Mouse (Mus musculus) MEL (cell line): ENCODE data around the gene Ddost. TPM values are rescaled to one million over a fixed set of nuclear protein-coding genes. Genes with fewer than 3 reads are reported as not detected.

Source experiments
- DNase-seq: peaks from one replicate; pipeline ENCODE4 v3.0.0; 2011; ENCODE audit warnings: low read depth, low spot score
- H3K27ac ChIP-seq: 2 replicates; pipeline ENCODE4 v1.5.1; 2012; ENCODE audit warnings: low read depth, mild to moderate bottlenecking, control low read depth, low read length, moderate library complexity; ENCODE audit not compliant: control insufficient read depth
- H3K27me3 ChIP-seq, 2 experiments: fragments of 150-350 bp in 1 of 2; sonication (generic) in 1 of 2; 2 replicates each; pipeline ENCODE4 v1.6.1; 2012; ENCODE audit warnings: low read length in 2 of 2, mild to moderate bottlenecking in 2 of 2, improper control_type of control experiment in 1 of 2, moderate library complexity in 1 of 2; ENCODE audit not compliant: insufficient read depth in 2 of 2, control insufficient read depth in 1 of 2
- H3K36me3 ChIP-seq, 2 experiments: 2 replicates each; pipeline ENCODE4 v1.6.1; 2012 to 2014; ENCODE audit warnings: low read length in 2 of 2, improper control_type of control experiment in 1 of 2, inconsistent platforms in 1 of 2, mild to moderate bottlenecking in 1 of 2; ENCODE audit not compliant: insufficient read depth in 2 of 2, control insufficient read depth in 1 of 2
- H3K4me1 ChIP-seq, 2 experiments: fragments of 150-350 bp in 1 of 2; sonication (generic) in 1 of 2; 2 replicates each; pipeline ENCODE4 v1.6.1; 2012; ENCODE audit warnings: low read length in 2 of 2, improper control_type of control experiment in 1 of 2, mild to moderate bottlenecking in 1 of 2; ENCODE audit not compliant: insufficient read depth in 2 of 2, control insufficient read depth in 1 of 2
- H3K4me3 ChIP-seq, 2 experiments: fragments of 150-350 bp in 1 of 2; sonication (generic) in 1 of 2; 2 replicates each; pipeline ENCODE4 v1.5.1; 2012; ENCODE audit warnings: low read depth in 2 of 2, low read length in 2 of 2, mild to moderate bottlenecking in 2 of 2, moderate library complexity in 2 of 2, control low read depth in 1 of 2, improper control_type of control experiment in 1 of 2; ENCODE audit not compliant: control insufficient read depth in 1 of 2, insufficient read depth in 1 of 2
- H3K79me2 ChIP-seq: 2 replicates; pipeline ENCODE4 v1.6.1; 2012; ENCODE audit warnings: mild to moderate bottlenecking, low read length, moderate library complexity; ENCODE audit not compliant: control insufficient read depth, poor library complexity, insufficient read depth
- H3K9ac ChIP-seq: 2 replicates; pipeline ENCODE4 v1.6.1; 2012; ENCODE audit warnings: low read depth, mild to moderate bottlenecking, control low read depth, low read length, moderate library complexity; ENCODE audit not compliant: control insufficient read depth, poor library complexity, severe bottlenecking
- H3K9me3 ChIP-seq: fragments of 150-350 bp; sonication (generic); replicated peaks from 2 replicates; pipeline ENCODE4 v1.6.1; 2012; ENCODE audit warnings: mild to moderate bottlenecking, low read length, improper control_type of control experiment, moderate library complexity; ENCODE audit not compliant: insufficient read depth
- BHLHE40 ChIP-seq: IDR thresholded peaks from 2 replicates; pipeline ENCODE4 v1.6.1; 2012; ENCODE audit warnings: low read depth, mild to moderate bottlenecking, inconsistent platforms, low read length, improper control_type of control experiment, borderline replicate concordance
- CHD2 ChIP-seq: IDR thresholded peaks from 2 replicates; pipeline ENCODE4 v1.6.1; 2011; ENCODE audit warnings: low read length, improper control_type of control experiment
- CTCF ChIP-seq, 3 experiments: IDR thresholded peaks in 2 of 3; conservative IDR thresholded peaks in 1 of 3; 2 replicates each; pipeline ENCODE4 v1.5.1; 2011 to 2012; ENCODE audit warnings: low read length in 3 of 3, low read depth in 2 of 3, mild to moderate bottlenecking in 2 of 3, improper control_type of control experiment in 1 of 3, inconsistent platforms in 1 of 3, mixed read lengths in 1 of 3, moderate library complexity in 1 of 3; ENCODE audit not compliant: control insufficient read depth in 1 of 3, insufficient read depth in 1 of 3, poor library complexity in 1 of 3, severe bottlenecking in 1 of 3
- ELF1 ChIP-seq: IDR thresholded peaks from 2 replicates; pipeline ENCODE4 v1.6.1; 2014; ENCODE audit warnings: low read depth, mild to moderate bottlenecking, inconsistent platforms, low read length, improper control_type of control experiment, moderate library complexity
- EP300 ChIP-seq, 2 experiments: IDR thresholded peaks; 2 replicates each; pipeline ENCODE4 v1.6.1; 2011; ENCODE audit warnings: improper control_type of control experiment in 2 of 2, low read length in 2 of 2, low read depth in 1 of 2, mild to moderate bottlenecking in 1 of 2
- ETS1 ChIP-seq: IDR thresholded peaks from 2 replicates; pipeline ENCODE4 v1.6.1; 2012; ENCODE audit warnings: low read depth, mild to moderate bottlenecking, inconsistent platforms, low read length, improper control_type of control experiment, moderate library complexity
- GATA1 ChIP-seq: IDR thresholded peaks from 2 replicates; pipeline ENCODE4 v1.6.1; 2011; ENCODE audit warnings: low read depth, low read length, improper control_type of control experiment
- KAT2A ChIP-seq: conservative IDR thresholded peaks from 2 replicates; pipeline ENCODE4 v1.6.1; 2012; ENCODE audit warnings: low read depth, low read length, improper control_type of control experiment, inconsistent platforms
- MAFK ChIP-seq: IDR thresholded peaks from 2 replicates; pipeline ENCODE4 v1.6.1; 2011; ENCODE audit warnings: low read depth, mild to moderate bottlenecking, low read length, improper control_type of control experiment, borderline replicate concordance
- MXI1 ChIP-seq: IDR thresholded peaks from 2 replicates; pipeline ENCODE4 v1.6.1; 2011; ENCODE audit warnings: mild to moderate bottlenecking, low read depth, low read length, improper control_type of control experiment
- MYB ChIP-seq: IDR thresholded peaks from 2 replicates; pipeline ENCODE4 v1.6.1; 2011; ENCODE audit warnings: mild to moderate bottlenecking, low read depth, low read length, improper control_type of control experiment
- NELFE ChIP-seq: IDR thresholded peaks from 2 replicates; pipeline ENCODE4 v1.6.1; 2011; ENCODE audit warnings: low read depth, low read length, improper control_type of control experiment
- NRF1 ChIP-seq: IDR thresholded peaks from 2 replicates; pipeline ENCODE4 v1.6.1; 2014; ENCODE audit warnings: low read depth, mild to moderate bottlenecking, inconsistent platforms, low read length, improper control_type of control experiment, moderate library complexity; ENCODE audit not compliant: poor library complexity, insufficient read depth, severe bottlenecking
- POLR2AphosphoS2 ChIP-seq: IDR thresholded peaks from 2 replicates; pipeline ENCODE4 v1.6.1; 2011; ENCODE audit warnings: low read length, improper control_type of control experiment
- RAD21 ChIP-seq: IDR thresholded peaks from 2 replicates; pipeline ENCODE4 v1.6.1; 2011; ENCODE audit warnings: mild to moderate bottlenecking, low read depth, low read length, improper control_type of control experiment
- RCOR1 ChIP-seq: IDR thresholded peaks from 2 replicates; pipeline ENCODE4 v1.6.1; 2012; ENCODE audit warnings: low read depth, mild to moderate bottlenecking, inconsistent platforms, low read length, improper control_type of control experiment
- SMC3 ChIP-seq: IDR thresholded peaks from 2 replicates; pipeline ENCODE4 v1.6.1; 2011; ENCODE audit warnings: low read depth, low read length, improper control_type of control experiment
- TAL1 ChIP-seq: IDR thresholded peaks from 2 replicates; pipeline ENCODE4 v1.6.1; 2012; ENCODE audit warnings: mild to moderate bottlenecking, inconsistent platforms, low read length, moderate library complexity, mixed read lengths
- TCF12 ChIP-seq: IDR thresholded peaks from 2 replicates; pipeline ENCODE4 v1.6.1; 2014; ENCODE audit warnings: low read depth, mild to moderate bottlenecking, inconsistent platforms, low read length, improper control_type of control experiment, moderate library complexity
- USF2 ChIP-seq, 2 experiments: IDR thresholded peaks; 2 replicates each; pipeline ENCODE4 v1.6.1; 2011 to 2012; ENCODE audit warnings: improper control_type of control experiment in 2 of 2, low read length in 2 of 2, borderline replicate concordance in 1 of 2, inconsistent platforms in 1 of 2, low read depth in 1 of 2, mild to moderate bottlenecking in 1 of 2; ENCODE audit not compliant: insufficient read depth in 1 of 2
- ZKSCAN1 ChIP-seq: IDR thresholded peaks from 2 replicates; pipeline ENCODE4 v1.6.1; 2012; ENCODE audit warnings: low read depth, mild to moderate bottlenecking, inconsistent platforms, low read length, improper control_type of control experiment, moderate library complexity
- ZNF384 ChIP-seq: IDR thresholded peaks from 2 replicates; pipeline ENCODE4 v1.6.1; 2012; ENCODE audit warnings: low read depth, mild to moderate bottlenecking, inconsistent platforms, low read length, improper control_type of control experiment
- polyA plus RNA-seq, 2 experiments: library from polyadenylated mRNA; stranded (reverse) in 1 of 2; unstranded in 1 of 2; fragments of >175 nt in 1 of 2; fragments of >200 nt in 1 of 2; gene quantifications; 2 replicates each; pipeline versions ENCODE4 v1.2.1 to v1.2.4; 2012; ENCODE audit warnings: low replicate concordance in 2 of 2, low read depth in 1 of 2; ENCODE audit not compliant: insufficient read length in 2 of 2, insufficient read depth in 1 of 2, missing spikeins in 1 of 2
- total RNA-seq: library from RNA; depleted of rRNA; stranded (reverse); fragments of 300-350 nt; gene quantifications from 2 replicates; pipeline ENCODE4 v1.2.3, GENCODE M21; 2012

Ddost gene
- total and polyA plus RNA-seq, 3 experiments: 68.9 to 402 (median 283) TPM

DNA sequence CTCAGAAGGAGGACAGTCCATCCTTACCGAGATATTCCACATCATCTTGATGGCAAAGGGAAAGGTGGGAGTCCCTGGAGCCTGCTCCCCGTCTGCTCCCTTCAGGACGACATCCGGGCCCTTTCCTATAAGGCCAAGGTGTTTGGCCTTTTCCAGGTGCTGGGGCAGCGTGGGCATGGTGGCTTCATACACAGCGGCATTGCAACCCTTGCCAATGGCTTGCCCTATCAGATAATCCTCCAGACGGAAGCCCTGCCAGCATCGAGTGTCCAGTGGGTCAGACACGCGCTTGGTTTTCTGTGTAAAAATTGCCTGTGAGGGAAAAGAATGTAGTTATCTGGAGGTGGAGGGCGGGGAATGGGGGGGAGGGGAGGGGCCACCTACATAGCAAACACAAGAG lies 16.2 kb downstream of the Ddost start:
- Histone ChIP-seq H3K4me3 (no peak overlapping the region), H3K4me1 (no peaks in the 10 kb centered on the region), H3K9me3 (no peaks in the 10 kb centered on the region), H3K79me2 (peaks cover 2% of the 10 kb centered on the region; the same call in 1 of the 2 replicates), H3K27me3 (no peaks in the 10 kb centered on the region), H3K9ac (no peak overlapping the region), H3K27ac (no peak overlapping the region), H3K36me3 (0 out of 4 replicates have a peak, but pooled peaks cover 0 to 2% of the 10 kb centered on the region in 2 experiments)
- DNase-seq: no peak
- TF ChIP-seq MXI1: no peak
- TF ChIP-seq RAD21: no peak
- no peak for TF ChIP-seq ZKSCAN1
- no peak for TF ChIP-seq KAT2A
- no peak for TF ChIP-seq BHLHE40
- no peak for TF ChIP-seq CHD2

DNA sequence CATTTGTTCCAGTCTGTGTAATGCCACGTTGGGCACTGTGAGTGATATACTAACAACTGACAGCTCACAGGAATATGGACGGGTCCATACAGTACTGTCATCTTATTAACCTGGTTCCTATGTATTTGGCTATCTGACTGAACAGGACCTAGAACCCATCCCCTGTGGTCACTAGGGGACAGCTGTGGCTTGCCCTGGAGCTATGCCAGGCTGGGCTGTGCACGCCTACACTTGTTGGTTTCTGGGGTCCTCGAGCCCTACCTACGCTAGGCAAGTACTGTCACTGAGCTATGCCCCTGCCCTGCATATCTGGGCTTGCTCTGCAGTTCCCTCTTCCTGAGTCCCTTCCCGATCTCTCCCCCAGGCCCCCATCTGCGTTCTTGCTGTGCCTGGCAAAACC lies 17.0 kb downstream of the Ddost start:
- H3K27me3 ChIP-seq: no peaks in the 10 kb centered on the region
- H3K9me3 ChIP-seq: no peaks in the 10 kb centered on the region
- TF ChIP-seq SMC3 (no peak), ZNF384 (no peak)
- H3K4me1 ChIP-seq: peaks cover 0 to 3% of the 10 kb centered on the region in 2 experiments; a peak in 1 of 4 replicates
- H3K36me3 ChIP-seq: 0 out of 4 replicates have a peak, but pooled peaks cover 0 to 2% of the 10 kb centered on the region in 2 experiments
- no peak for DNase-seq
- H3K27ac ChIP-seq: no peak overlapping the region
- no peak overlapping the region for H3K9ac ChIP-seq
- H3K4me3 ChIP-seq: no peak overlapping the region
- H3K79me2 ChIP-seq: peaks cover 3% of the 10 kb centered on the region; the same call in 1 of the 2 replicates

DNA sequence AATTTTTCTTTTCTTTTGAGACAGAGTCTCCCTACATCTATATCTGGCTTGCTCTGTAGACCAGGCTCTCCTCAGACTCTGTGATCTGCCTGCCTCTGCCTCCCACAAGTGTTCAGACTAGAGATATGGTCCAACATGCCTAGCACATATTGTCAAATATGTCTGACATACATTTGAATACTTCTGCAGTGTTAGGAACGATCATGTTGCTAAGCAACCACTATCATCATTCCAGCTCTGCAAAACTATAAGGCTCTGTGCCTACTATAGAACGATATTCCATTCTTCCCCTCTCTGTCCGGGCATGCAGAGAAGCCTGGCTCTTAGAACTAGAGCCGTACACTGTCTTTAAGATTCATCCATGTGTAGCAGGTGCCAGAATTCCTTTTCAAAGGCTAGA lies 18.2 kb downstream of the Ddost start:
- no peak for DNase-seq
- Histone ChIP-seq H3K79me2 (peaks cover 3% of the 10 kb centered on the region; the same call in 1 of the 2 replicates), H3K9me3 (no peaks in the 10 kb centered on the region), H3K4me3 (no peak overlapping the region), H3K4me1 (peaks cover 0 to 4% of the 10 kb centered on the region in 2 experiments; a peak in 1 of 4 replicates), H3K27me3 (no peaks in the 10 kb centered on the region)
- no peak for TF ChIP-seq GATA1
- no peak for TF ChIP-seq RCOR1
- TF ChIP-seq NRF1: no peak
- no peak for TF ChIP-seq POLR2AphosphoS2
- no peak for TF ChIP-seq USF2 (IDR thresholded peaks at IDR 0.05; ENCODE audit: borderline replicate concordance in 1 of 2, insufficient read depth in 1 of 2, low read depth in 1 of 2, low read length in 2 of 2)
- no peak for TF ChIP-seq MYB
- TF ChIP-seq KAT2A: no peak
- TF ChIP-seq TAL1: no peak
- no peak for TF ChIP-seq MAFK
- no peak for TF ChIP-seq ELF1
- TF ChIP-seq TCF12: no peak
- no peak for TF ChIP-seq ETS1
- no peak for TF ChIP-seq NELFE
- no peak for TF ChIP-seq SMC3
- TF ChIP-seq MXI1: no peak
- no peak for TF ChIP-seq CHD2
- no peak for TF ChIP-seq CTCF (IDR thresholded peaks at IDR 0.05 in 2 of 3, conservative IDR thresholded peaks at IDR 0.05 in 1 of 3; ENCODE audit: control insufficient read depth in 1 of 3, insufficient read depth in 1 of 3, low read depth in 2 of 3, low read length in 3 of 3, poor library complexity in 1 of 3, severe bottlenecking in 1 of 3)
- no peak for TF ChIP-seq EP300 (IDR thresholded peaks at IDR 0.05; ENCODE audit: low read depth in 1 of 2, low read length in 2 of 2)
- TF ChIP-seq, all 39 proteins: peak for 0
- Histone ChIP-seq H3K9ac (no peak overlapping the region), H3K36me3 (0 out of 4 replicates have a peak, but pooled peaks cover 0 to 2% of the 10 kb centered on the region in 2 experiments), H3K27ac (no peak overlapping the region)
